Mouse (Mus musculus) kidney, adult 11 months (tissue): ENCODE data around the gene Vmn1r63.
"Not testable (repeated sequence)": the region's sequence is repeated elsewhere in the genome, so short reads cannot be mapped to it uniquely, and the experiment has no call there.

ENCODE experiments used
- DNase-seq: peaks from one replicate; pipeline ENCODE4 v3.0.0; 2022

The Vmn1r63 gene

DNA sequence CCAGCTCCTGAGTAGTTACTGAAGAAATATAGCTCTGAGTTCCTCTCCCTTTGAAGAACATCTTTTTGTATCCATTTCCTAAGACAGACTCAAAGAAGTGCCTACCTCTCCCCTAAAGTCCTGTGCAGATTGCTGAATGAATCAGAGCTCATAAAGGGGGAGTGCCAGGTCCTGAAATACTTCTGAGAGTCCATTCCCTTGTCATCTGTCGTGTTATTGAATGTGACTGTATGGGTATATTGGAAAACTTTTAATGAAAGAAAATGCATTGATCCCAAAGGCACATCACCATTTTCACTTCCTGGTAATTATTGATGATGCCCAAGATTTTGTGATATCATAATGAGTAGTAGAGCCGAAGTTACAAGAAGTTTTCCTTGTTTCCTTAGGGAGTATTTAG, at the start of gene Vmn1r63:
Gene Vmn1r63 (minus strand): TSS at position 101 of the 400 bp plus-strand sequence.
- DNase-seq: not testable (repeated sequence)
